Mouse (Mus musculus): ENCODE measurements around the gene Olfr30. TPM values are rescaled to one million over a fixed set of nuclear protein-coding genes. Genes with fewer than 3 reads are reported as not detected.

Olfr30 gene
- polyA plus RNA-seq, 1 experiment: not detected

DNA sequence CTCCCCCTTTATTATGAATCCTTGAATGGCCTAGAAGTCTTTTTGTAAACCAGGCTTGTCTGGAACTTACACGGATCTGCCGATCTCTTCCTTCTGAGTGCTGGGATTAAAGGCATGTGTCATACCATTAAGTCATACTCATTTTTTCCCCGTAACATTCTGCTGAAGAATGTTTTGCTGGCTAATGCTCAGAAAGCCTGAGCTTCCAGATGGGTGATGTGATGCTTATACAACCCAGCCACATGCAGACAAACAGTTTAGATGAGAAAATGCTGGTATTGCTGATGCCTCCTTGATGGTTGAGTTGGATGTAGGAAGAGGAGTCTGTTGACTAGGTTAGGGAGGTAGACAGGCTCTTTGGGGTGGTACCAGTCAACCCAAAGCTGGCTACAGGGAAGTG lies 43.7 kb downstream of the Olfr30 start:
- no peak overlapping the region for H3K27ac ChIP-seq (ENCODE audit: insufficient read depth, low read length)
- H3K4me3 ChIP-seq (ENCODE audit: insufficient read depth, low read length): no peak overlapping the region
- no peak for TF ChIP-seq POLR2A (IDR thresholded peaks at IDR 0.05; ENCODE audit: extremely low read depth, insufficient read depth, low read length)
- no peak for TF ChIP-seq CTCF (IDR thresholded peaks at IDR 0.05; ENCODE audit: extremely low read depth, insufficient read depth, low read length)
- H3K4me1 ChIP-seq (ENCODE audit: control insufficient read depth, insufficient read depth, low read length): no peaks in the 10 kb centered on the region; the same call in 1 of the 2 replicates

DNA sequence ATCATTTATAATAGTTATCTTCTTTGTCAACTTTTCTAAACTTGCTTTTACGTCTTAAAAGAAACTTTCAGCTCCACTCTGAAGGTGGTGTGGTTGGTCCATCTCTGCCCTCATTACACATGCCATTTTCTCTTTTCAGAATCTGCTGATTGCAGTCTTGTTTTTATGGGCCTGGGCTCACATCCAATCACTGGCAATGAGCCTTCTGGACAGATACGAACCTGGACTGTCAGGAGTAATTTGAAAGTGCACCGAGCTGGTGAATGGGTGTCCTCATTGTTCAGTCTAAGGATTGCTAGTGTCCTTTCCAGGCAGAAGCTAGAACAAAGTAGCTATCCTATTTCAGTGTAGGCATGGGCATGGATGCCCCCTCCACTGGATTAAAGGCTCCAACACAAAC lies 54.0 kb downstream of the Olfr30 start:
- no peak overlapping the region for H3K27ac ChIP-seq (ENCODE audit: insufficient read depth, low read length)
- no peak for TF ChIP-seq CTCF (IDR thresholded peaks at IDR 0.05; ENCODE audit: extremely low read depth, insufficient read depth, low read length)
- no peak for TF ChIP-seq POLR2A (IDR thresholded peaks at IDR 0.05; ENCODE audit: extremely low read depth, insufficient read depth, low read length)
- H3K4me1 ChIP-seq (ENCODE audit: control insufficient read depth, insufficient read depth, low read length): no peaks in the 10 kb centered on the region
- H3K4me3 ChIP-seq (ENCODE audit: insufficient read depth, low read length): no peak overlapping the region

Other genes starting within 250 kb of the Olfr30 start
- not detected in 2 replicates for gene 4930438A08Rik, start 187.5 kb downstream of the Olfr30 start, polyA plus RNA-seq (2012; rRNA removed)
- 65.6 and 77.1 TPM in 2 replicates for gene Zfp692, start 155.2 kb downstream of the Olfr30 start, polyA plus RNA-seq (2012; rRNA removed)
- 50.2 and 50.7 TPM in 2 replicates for gene Zfp672, start 131.9 kb downstream of the Olfr30 start, polyA plus RNA-seq (2012; rRNA removed)
- gene Sh3bp5l, start 131.5 kb downstream of the Olfr30 start, polyA plus RNA-seq (2012; rRNA removed): 42.4 and 44.6 TPM in 2 replicates
- gene Lypd8, start 83.2 kb downstream of the Olfr30 start, polyA plus RNA-seq (2012; rRNA removed): 0.08 and 0.11 TPM in 2 replicates
- not detected in 2 replicates for gene 1810065E05Rik, start 41.2 kb downstream of the Olfr30 start, polyA plus RNA-seq (2012; rRNA removed)
- gene Gm12253, start 29.7 kb downstream of the Olfr30 start, polyA plus RNA-seq (2012; rRNA removed): not detected in 2 replicates
- gene Lypd9, start 9.3 kb downstream of the Olfr30 start, polyA plus RNA-seq (2012; rRNA removed): not detected in 2 replicates
- gene Olfr332, start 30.3 kb upstream of the Olfr30 start, polyA plus RNA-seq (2012; rRNA removed): not detected in 2 replicates
- gene Olfr331, start 40.3 kb upstream of the Olfr30 start, polyA plus RNA-seq (2012; rRNA removed): not detected in 2 replicates
- gene Olfr330, start 72.6 kb upstream of the Olfr30 start, polyA plus RNA-seq (2012; rRNA removed): not detected in 2 replicates
- gene Olfr329-ps, start 84.2 kb upstream of the Olfr30 start, polyA plus RNA-seq (2012; rRNA removed): 0.08 TPM in 1 of 2 replicates, not detected in the other
- gene Olfr328, start 93.4 kb upstream of the Olfr30 start, polyA plus RNA-seq (2012; rRNA removed): 0.06 TPM in 1 of 2 replicates, not detected in the other
- gene Olfr224, start 108.3 kb upstream of the Olfr30 start, polyA plus RNA-seq (2012; rRNA removed): not detected in 2 replicates
- not detected in 2 replicates for gene Olfr325, start 115.5 kb upstream of the Olfr30 start, polyA plus RNA-seq (2012; rRNA removed)
- not detected in 2 replicates for gene Olfr324, start 132.8 kb upstream of the Olfr30 start, polyA plus RNA-seq (2012; rRNA removed)
- not detected in 2 replicates for gene 2210407C18Rik, start 153.8 kb upstream of the Olfr30 start, polyA plus RNA-seq (2012; rRNA removed)
- gene Olfr323, start 168.2 kb upstream of the Olfr30 start, polyA plus RNA-seq (2012; rRNA removed): not detected in 2 replicates
- gene Trim58, start 178.2 kb upstream of the Olfr30 start, polyA plus RNA-seq (2012; rRNA removed): 0.04 and 0.08 TPM in 2 replicates
- gene Olfr322, start 196.5 kb upstream of the Olfr30 start, polyA plus RNA-seq (2012; rRNA removed): not detected in 2 replicates
- not detected in 2 replicates for gene Olfr320, start 218.8 kb upstream of the Olfr30 start, polyA plus RNA-seq (2012; rRNA removed)
- not detected in 2 replicates for gene Olfr319, start 236.9 kb upstream of the Olfr30 start, polyA plus RNA-seq (2012; rRNA removed)